Mouse (Mus musculus): ENCODE results near the gene Scube2. TPM values are rescaled to one million over a fixed set of nuclear protein-coding genes. Genes with fewer than 3 reads are reported as not detected.

Gene Scube2
- total RNA-seq (2017) = not detected in 2 replicates

DNA sequence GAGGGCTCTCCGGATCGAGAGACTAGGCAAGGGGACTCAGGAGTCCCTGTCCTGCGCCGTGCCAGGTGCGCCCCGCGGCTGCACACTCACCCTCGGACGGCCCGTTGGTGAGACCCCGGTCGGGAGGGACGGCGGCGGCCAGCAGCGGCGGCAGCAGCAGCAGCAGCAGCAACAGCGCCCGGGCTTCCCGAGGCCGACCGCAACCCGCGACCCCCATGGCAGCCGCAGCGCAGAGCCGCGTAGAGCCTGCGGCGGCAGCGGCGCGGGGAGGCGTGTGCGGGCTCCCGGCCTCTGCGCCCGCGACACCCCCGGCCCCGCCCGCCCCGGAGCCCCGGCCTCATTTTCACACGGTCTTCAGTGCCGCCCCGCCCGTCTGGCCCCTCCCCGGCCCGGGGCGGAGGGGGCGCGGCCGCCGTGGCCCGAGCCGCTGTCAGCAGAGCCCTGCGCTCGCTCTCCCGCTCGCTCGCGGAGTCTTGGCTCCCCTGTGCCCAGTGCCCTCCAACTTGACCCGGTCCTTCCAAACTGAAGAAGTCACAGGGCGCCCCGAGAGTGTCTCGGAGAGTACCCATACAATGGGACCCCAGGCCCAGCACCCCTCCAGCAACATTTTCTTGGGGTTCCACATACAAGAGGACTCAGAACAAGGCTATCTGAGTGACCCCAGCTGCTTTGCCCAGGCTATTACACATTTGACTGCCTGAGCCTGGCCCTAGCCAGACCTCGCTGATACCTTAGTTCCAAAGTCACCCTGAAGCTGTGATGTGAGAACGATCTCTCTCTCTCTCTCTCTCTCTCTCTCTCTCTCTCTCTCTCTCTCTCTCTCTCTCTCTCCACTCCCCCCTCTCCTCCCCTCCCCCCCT is at the start of gene Scube2:
Scube2 (minus strand) TSS at position 310 of the 860 bp plus-strand sequence.
- ATAC-seq (replicated peaks in 1 of 2; ENCODE audit: insufficient read depth in 1 of 2, low FRiP score in 2 of 2, low TSS enrichment in 1 of 2, low read depth in 1 of 2, poor library complexity in 2 of 2, severe bottlenecking in 2 of 2) = no peak

GRCm38 (mm10) chr7:109906165-109906564 is 40.7 kb upstream of the Scube2 start:
- ATAC-seq (replicated peaks in 1 of 2; ENCODE audit: insufficient read depth in 1 of 2, low FRiP score in 2 of 2, low TSS enrichment in 1 of 2, low read depth in 1 of 2, poor library complexity in 2 of 2, severe bottlenecking in 2 of 2) = no peak

- peak; percentile 89 to 94 for ATAC-seq (replicated peaks in 1 of 2; ENCODE audit: insufficient read depth in 1 of 2, low FRiP score in 2 of 2, low TSS enrichment in 1 of 2, low read depth in 1 of 2, poor library complexity in 2 of 2, severe bottlenecking in 2 of 2)
Observed at GRCm38 (mm10) chr7:109900921-109901320, 35.4 kb upstream of the Scube2 start.

DNA sequence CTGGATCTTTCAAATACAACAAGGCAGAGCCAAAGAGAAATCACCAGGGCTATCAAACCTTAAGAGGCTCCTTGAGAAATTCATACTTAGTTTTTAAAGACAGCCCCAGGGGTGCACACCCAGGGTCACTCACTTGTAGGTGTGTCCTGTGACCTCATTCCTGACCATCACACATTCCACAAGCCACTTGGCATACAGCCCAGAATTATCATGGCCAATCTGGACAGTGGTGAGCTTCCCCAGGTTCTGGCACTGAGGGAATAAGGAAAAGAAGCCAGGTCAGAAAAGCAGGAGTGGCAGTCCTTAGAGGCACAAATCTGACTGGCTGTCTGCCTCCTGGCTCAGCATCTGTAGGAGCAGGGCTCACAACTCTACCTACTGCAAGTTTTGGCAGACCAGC is 33.4 kb upstream of the Scube2 start:
- no peak for ATAC-seq (replicated peaks in 1 of 2; ENCODE audit: insufficient read depth in 1 of 2, low FRiP score in 2 of 2, low TSS enrichment in 1 of 2, low read depth in 1 of 2, poor library complexity in 2 of 2, severe bottlenecking in 2 of 2)

DNA sequence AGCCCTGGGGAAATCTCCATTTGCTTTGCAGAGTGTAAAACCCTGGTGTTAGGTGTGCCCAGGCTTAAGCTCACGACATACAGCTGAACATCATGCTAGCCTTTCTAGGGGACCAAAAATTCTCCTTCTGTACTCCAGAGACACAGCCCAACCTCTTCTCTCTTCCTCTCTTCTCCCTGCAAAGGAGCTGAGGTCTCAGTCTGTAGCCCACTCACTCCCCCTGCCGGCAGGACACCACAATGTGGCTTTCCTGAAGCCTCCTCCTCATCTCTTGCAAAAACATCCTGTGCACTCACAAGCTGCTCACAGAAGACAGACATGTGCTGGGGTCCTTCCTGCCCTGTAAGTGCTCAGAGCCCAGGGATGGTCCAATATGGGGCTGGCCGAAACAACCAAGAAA is 27.1 kb upstream of the Scube2 start:
- peak; percentile 67 to 76 for ATAC-seq (replicated peaks in 1 of 2; ENCODE audit: insufficient read depth in 1 of 2, low FRiP score in 2 of 2, low TSS enrichment in 1 of 2, low read depth in 1 of 2, poor library complexity in 2 of 2, severe bottlenecking in 2 of 2)

- ATAC-seq (replicated peaks in 1 of 2; ENCODE audit: insufficient read depth in 1 of 2, low FRiP score in 2 of 2, low TSS enrichment in 1 of 2, low read depth in 1 of 2, poor library complexity in 2 of 2, severe bottlenecking in 2 of 2) = no peak
Observed at GRCm38 (mm10) chr7:109891786-109892185, 26.3 kb upstream of the Scube2 start.

DNA sequence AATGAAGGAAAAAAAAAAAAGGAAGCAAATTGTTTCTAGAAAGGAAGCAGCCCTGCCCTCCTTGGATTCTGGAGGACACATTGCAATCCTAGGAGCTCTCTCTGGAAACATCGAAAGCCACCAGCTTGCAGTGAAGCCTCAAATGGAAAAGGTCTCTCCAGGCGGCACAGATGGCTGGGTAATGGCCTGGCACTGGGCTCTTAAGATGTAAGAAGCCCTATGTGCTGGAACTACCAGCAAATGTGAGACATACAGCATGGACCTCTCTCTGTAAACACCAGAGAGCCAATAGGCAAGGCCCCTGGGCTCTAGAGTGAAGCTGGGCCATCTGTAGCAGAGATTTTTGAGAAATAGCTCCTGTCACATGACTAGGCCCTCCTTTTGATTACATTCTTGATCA is 24.8 kb upstream of the Scube2 start:
- ATAC-seq (replicated peaks in 1 of 2; ENCODE audit: insufficient read depth in 1 of 2, low FRiP score in 2 of 2, low TSS enrichment in 1 of 2, low read depth in 1 of 2, poor library complexity in 2 of 2, severe bottlenecking in 2 of 2) = no peak

GRCm38 (mm10) chr7:109889300-109889699 is 23.8 kb upstream of the Scube2 start:
- peak; percentile 56 to 65; a peak in 3 of 4 replicates for ATAC-seq (replicated peaks in 1 of 2; ENCODE audit: insufficient read depth in 1 of 2, low FRiP score in 2 of 2, low TSS enrichment in 1 of 2, low read depth in 1 of 2, poor library complexity in 2 of 2, severe bottlenecking in 2 of 2)

- ATAC-seq (replicated peaks in 1 of 2; ENCODE audit: insufficient read depth in 1 of 2, low FRiP score in 2 of 2, low TSS enrichment in 1 of 2, low read depth in 1 of 2, poor library complexity in 2 of 2, severe bottlenecking in 2 of 2) = no peak
Observed at GRCm38 (mm10) chr7:109886249-109886648, 20.8 kb upstream of the Scube2 start.

DNA sequence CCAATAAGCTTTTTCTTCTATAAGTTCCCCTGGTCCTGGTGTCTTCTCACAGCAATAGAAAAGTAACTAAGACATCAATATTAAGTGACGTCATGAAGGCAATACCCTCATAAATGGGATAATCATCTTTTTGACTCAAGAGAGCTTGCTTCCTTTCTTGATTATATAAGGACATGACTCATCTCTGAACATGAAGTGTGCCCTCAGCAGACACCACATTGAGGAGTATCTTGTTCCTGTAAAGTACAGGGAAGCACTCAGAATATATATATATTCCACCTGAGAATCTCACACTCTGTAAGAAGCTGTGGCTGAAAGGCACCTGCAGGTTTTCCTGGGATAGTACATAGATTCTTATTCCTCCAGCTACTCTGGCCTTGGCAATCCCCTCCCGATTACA is 17.1 kb upstream of the Scube2 start:
- no peak for ATAC-seq (replicated peaks in 1 of 2; ENCODE audit: insufficient read depth in 1 of 2, low FRiP score in 2 of 2, low TSS enrichment in 1 of 2, low read depth in 1 of 2, poor library complexity in 2 of 2, severe bottlenecking in 2 of 2)

- ATAC-seq (replicated peaks in 1 of 2; ENCODE audit: insufficient read depth in 1 of 2, low FRiP score in 2 of 2, low TSS enrichment in 1 of 2, low read depth in 1 of 2, poor library complexity in 2 of 2, severe bottlenecking in 2 of 2) = no peak
Observed at GRCm38 (mm10) chr7:109881561-109882099, 16.2 kb upstream of the Scube2 start.

GRCm38 (mm10) chr7:109879158-109879557 is 13.7 kb upstream of the Scube2 start:
- no peak for ATAC-seq (replicated peaks in 1 of 2; ENCODE audit: insufficient read depth in 1 of 2, low FRiP score in 2 of 2, low TSS enrichment in 1 of 2, low read depth in 1 of 2, poor library complexity in 2 of 2, severe bottlenecking in 2 of 2)

GRCm38 (mm10) chr7:109876085-109876484 is 10.6 kb upstream of the Scube2 start:
- no peak for ATAC-seq (replicated peaks in 1 of 2; ENCODE audit: insufficient read depth in 1 of 2, low FRiP score in 2 of 2, low TSS enrichment in 1 of 2, low read depth in 1 of 2, poor library complexity in 2 of 2, severe bottlenecking in 2 of 2)

GRCm38 (mm10) chr7:109875598-109875997 is 10.1 kb upstream of the Scube2 start:
- no peak for ATAC-seq (replicated peaks in 1 of 2; ENCODE audit: insufficient read depth in 1 of 2, low FRiP score in 2 of 2, low TSS enrichment in 1 of 2, low read depth in 1 of 2, poor library complexity in 2 of 2, severe bottlenecking in 2 of 2)

DNA sequence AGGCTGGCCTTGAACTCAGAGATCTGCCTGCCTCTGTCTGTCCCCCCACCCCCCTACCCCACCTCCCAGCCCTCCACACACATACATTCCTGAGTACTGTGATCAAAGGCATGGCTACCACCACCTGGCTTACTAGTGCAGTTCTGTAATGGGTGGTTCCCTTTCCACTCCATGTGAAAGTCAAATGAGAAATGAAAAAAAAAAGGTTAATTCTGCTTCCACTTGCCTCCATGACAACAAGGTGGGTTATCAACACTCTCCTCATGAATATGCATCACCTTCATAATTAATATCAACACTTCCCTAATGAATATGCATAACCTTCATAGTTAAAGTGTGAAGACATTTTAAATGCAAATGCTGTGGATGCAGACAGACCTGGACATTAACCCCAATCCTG is 9.6 kb upstream of the Scube2 start:
- no peak for ATAC-seq (replicated peaks in 1 of 2; ENCODE audit: insufficient read depth in 1 of 2, low FRiP score in 2 of 2, low TSS enrichment in 1 of 2, low read depth in 1 of 2, poor library complexity in 2 of 2, severe bottlenecking in 2 of 2)

DNA sequence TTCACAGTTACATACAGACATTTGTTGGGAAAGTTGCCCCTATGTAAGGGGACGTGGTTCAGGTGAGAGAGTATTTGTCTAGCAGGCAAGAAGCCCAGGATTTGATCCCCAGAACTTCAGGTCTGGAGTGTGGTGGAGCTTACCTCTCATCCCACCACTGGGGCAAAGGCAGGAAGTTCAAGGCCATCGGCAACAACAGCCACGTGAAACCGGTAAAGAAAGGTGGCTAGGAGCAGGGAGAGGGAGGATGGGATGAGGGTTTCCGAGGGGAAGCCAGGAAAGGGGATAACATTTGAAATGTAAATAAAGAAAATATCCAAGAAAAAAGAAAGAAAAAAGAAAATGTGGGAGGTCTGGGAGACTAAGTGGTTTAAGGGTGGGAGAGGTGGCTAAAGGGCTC is 7.7 kb upstream of the Scube2 start:
- no peak for ATAC-seq (replicated peaks in 1 of 2; ENCODE audit: insufficient read depth in 1 of 2, low FRiP score in 2 of 2, low TSS enrichment in 1 of 2, low read depth in 1 of 2, poor library complexity in 2 of 2, severe bottlenecking in 2 of 2)

DNA sequence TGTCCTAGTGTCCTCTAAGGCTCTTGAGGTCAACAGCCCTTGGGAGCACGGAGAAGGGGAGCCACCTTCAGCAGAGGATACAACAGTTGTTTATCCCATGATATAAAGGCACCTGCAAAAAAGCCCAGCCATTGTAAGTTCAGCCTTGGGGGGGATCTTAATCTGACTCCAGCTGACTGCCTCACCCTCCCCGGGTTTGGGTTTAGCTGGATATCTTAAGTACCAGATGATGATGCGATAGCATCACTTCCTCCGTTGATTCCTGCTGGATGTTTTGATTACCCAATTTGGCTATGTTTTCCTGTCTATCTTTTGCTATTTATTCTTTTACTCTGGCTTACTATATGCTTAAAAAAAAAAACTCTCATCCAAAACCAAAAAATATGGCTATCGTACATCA is 5.8 kb upstream of the Scube2 start:
- no peak for ATAC-seq (replicated peaks in 1 of 2; ENCODE audit: insufficient read depth in 1 of 2, low FRiP score in 2 of 2, low TSS enrichment in 1 of 2, low read depth in 1 of 2, poor library complexity in 2 of 2, severe bottlenecking in 2 of 2)

- ATAC-seq (replicated peaks in 1 of 2; ENCODE audit: insufficient read depth in 1 of 2, low FRiP score in 2 of 2, low TSS enrichment in 1 of 2, low read depth in 1 of 2, poor library complexity in 2 of 2, severe bottlenecking in 2 of 2) = 0 out of 4 replicates have a peak, but pooled peaks have one; percentile 10 to 34
Observed at GRCm38 (mm10) chr7:109868498-109868897, 3.0 kb upstream of the Scube2 start.

- no peak for ATAC-seq (replicated peaks in 1 of 2; ENCODE audit: insufficient read depth in 1 of 2, low FRiP score in 2 of 2, low TSS enrichment in 1 of 2, low read depth in 1 of 2, poor library complexity in 2 of 2, severe bottlenecking in 2 of 2)
Observed at GRCm38 (mm10) chr7:109866643-109867042, 1.2 kb upstream of the Scube2 start.

Data from hematopoietic stem cell, adult 5-6 weeks (primary cell).